Mouse (Mus musculus): ENCODE measurements around the gene Ppp2r3a. TPM values are rescaled to one million over a fixed set of nuclear protein-coding genes. Genes with fewer than 3 reads are reported as not detected.

The Ppp2r3a gene
- 3.0 TPM for polyA plus RNA-seq (2015; fragmentation: Illumina TruSeq; extraction: RNeasy Lipid Tissue Mini Kit (QIAGEN cat#74804); ENCODE audit: insufficient read depth, low replicate concordance)

GRCm38 (mm10) chr9:101251644-101252337, at the start of gene Ppp2r3a:
Gene Ppp2r3a, minus strand, starts transcription at chr9:101251795.

GRCm38 (mm10) chr9:101073987-101074331, 177.6 kb downstream of the Ppp2r3a start, which contains the start of gene Msl2:
Gene Msl2, plus strand, starts transcription at chr9:101074101.

Other genes starting within 250 kb of the Ppp2r3a start
- gene Pccb, start 216.9 kb downstream of the Ppp2r3a start, polyA plus RNA-seq (2015; fragmentation: Illumina TruSeq; extraction: RNeasy Lipid Tissue Mini Kit (QIAGEN cat#74804); ENCODE audit: insufficient read depth, low replicate concordance) = 19.5 TPM
- gene Msl2, start 177.7 kb downstream of the Ppp2r3a start, polyA plus RNA-seq (2015; fragmentation: Illumina TruSeq; extraction: RNeasy Lipid Tissue Mini Kit (QIAGEN cat#74804); ENCODE audit: insufficient read depth, low replicate concordance) = 85.9 TPM